In the genomic region with DNA sequence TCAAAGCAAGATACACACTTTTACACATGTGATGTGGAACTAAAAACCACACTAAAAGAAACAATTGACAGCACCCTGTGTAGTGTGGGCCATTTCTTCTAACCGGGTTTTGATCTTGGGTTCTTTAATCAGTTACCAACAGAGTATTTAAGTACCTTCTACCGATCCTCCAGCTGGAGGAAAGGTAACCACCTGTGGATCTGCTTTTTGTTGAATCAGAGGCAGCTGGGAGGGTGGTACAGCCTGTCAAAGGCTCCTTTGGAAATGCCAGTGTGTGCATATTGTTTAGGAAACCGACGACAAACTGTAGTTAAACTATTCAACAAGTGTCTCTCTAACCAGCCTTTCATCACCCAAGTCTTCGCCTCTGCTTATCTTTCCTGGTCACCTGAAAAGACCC, we compare ENCODE assay signal across 18 mouse cellular contexts. TPM values are rescaled to one million over a fixed set of nuclear protein-coding genes. Genes with fewer than 3 reads are reported as not detected.
DNase-seq lines count a peak whose midpoint lies in the region; ATAC-seq and TF ChIP-seq lines count a peak whose summit lies in the region.
"Had no signal": no experiment of that assay in that cellular context is flagged by ENCODE, and none has a peak within 500 bp of the region (broad histone marks: within the 10 kb centered on the region; RNA-seq: fewer than 3 reads in every experiment).

No protein-coding gene starts in this region.

- no peak for TF ChIP-seq CTCF in thymus, adult 2 months (IDR thresholded peaks at IDR 0.05; ENCODE audit: borderline replicate concordance, control insufficient read depth, extremely low read depth, insufficient read depth, low read length, poor library complexity)

- WGBS in liver, embryonic 16.5 days (ENCODE audit: insufficient replicate concordance), result 49% methylated on average over 5 of the region's 5 CpGs
- 40% methylated on average over 5 of the region's 5 CpGs for WGBS in liver, embryonic 12.5 days (ENCODE audit: insufficient replicate concordance)
- 42% methylated on average over 5 of the region's 5 CpGs for WGBS in thymus, adult 2 months

- H3K27me3 ChIP-seq in liver, embryonic 16.5 days (ENCODE audit: control insufficient read depth, insufficient read depth, low read depth, low read length), result peaks cover 18% of the 10 kb centered on the region
- peaks cover 46% of the 10 kb centered on the region for H3K27me3 ChIP-seq in liver, embryonic 12.5 days (replicated peaks)
- peaks cover 14% of the 10 kb centered on the region; the same call in 1 of the 2 replicates for H3K27me3 ChIP-seq in thymus, adult 2 months (ENCODE audit: control insufficient read depth, insufficient read depth, low read length)
- H3K27me3 ChIP-seq: neural tube, embryonic 15.5 days had no signal

- ATAC-seq in liver, embryonic 16.5 days (ENCODE audit: low read depth), result no peak
- ATAC-seq in liver, embryonic 12.5 days, result no peak
- ATAC-seq in erythroid progenitor cell, adult 5-6 weeks (replicated peaks; ENCODE audit: low FRiP score, poor library complexity, severe bottlenecking), result no peak
- ATAC-seq: forebrain, embryonic 14.5 days; hindbrain, embryonic 16.5 days had no signal

- H3K27ac ChIP-seq in liver, embryonic 16.5 days (ENCODE audit: low read length), result no peak overlapping the region
- H3K27ac ChIP-seq in liver, embryonic 12.5 days, result no peak overlapping the region
- no peak overlapping the region for H3K27ac ChIP-seq in thymus, adult 2 months (ENCODE audit: control insufficient read depth, insufficient read depth, low read length)

- peak; percentile 82 for DNase-seq in heart, adult 11 months
- DNase-seq in heart, adult 18-20 months, result no peak
- DNase-seq in thymus, postnatal 0 days (ENCODE audit: low spot score), result peak; percentile 9
- no peak for DNase-seq in thymus, adult 2 months
- no peak for DNase-seq in yolk sac, embryonic 10.5 days (ENCODE audit: low spot score)
- DNase-seq: adrenal gland, postnatal 36 days; cerebellum, adult 8-10 months; heart, postnatal 36 days; kidney, adult 2 months; layer of hippocampus, postnatal 36 days; lung, postnatal 10 days had no signal

- peaks cover 4% of the 10 kb centered on the region for H3K36me3 ChIP-seq in liver, embryonic 16.5 days (ENCODE audit: control insufficient read depth, insufficient read depth)
- H3K36me3 ChIP-seq in liver, embryonic 12.5 days, result no peaks in the 10 kb centered on the region
- H3K36me3 ChIP-seq in thymus, adult 2 months (ENCODE audit: control insufficient read depth, insufficient read depth, low read length), result no peaks in the 10 kb centered on the region
- H3K36me3 ChIP-seq: heart, embryonic 13.5 days; neural tube, embryonic 15.5 days had no signal

- H3K9ac ChIP-seq in liver, embryonic 16.5 days (ENCODE audit: low read depth, low read length), result no peak overlapping the region
- no peak overlapping the region for H3K9ac ChIP-seq in liver, embryonic 12.5 days
- H3K9ac ChIP-seq: neural tube, embryonic 15.5 days had no signal

- TF ChIP-seq POLR2A in thymus, adult 2 months (IDR thresholded peaks at IDR 0.05; ENCODE audit: control insufficient read depth, extremely low read depth, insufficient read depth, low read length, poor library complexity), result no peak

- H3K4me1 ChIP-seq in liver, embryonic 16.5 days (ENCODE audit: control insufficient read depth, low read depth, low read length), result no peaks in the 10 kb centered on the region; the same call in none of the 2 replicates
- peaks cover 13% of the 10 kb centered on the region; the same call in 1 of the 2 replicates for H3K4me1 ChIP-seq in liver, embryonic 12.5 days
- H3K4me1 ChIP-seq in thymus, adult 2 months (replicated peaks; ENCODE audit: control insufficient read depth, insufficient read depth, low read length), result 0 out of 2 replicates have a peak, but pooled peaks cover 4% of the 10 kb centered on the region

- peak overlapping the region; percentile 65; the same call in 1 of the 2 replicates for H3K4me2 ChIP-seq in liver, embryonic 16.5 days (ENCODE audit: low read depth, low read length)
- H3K4me2 ChIP-seq in liver, embryonic 12.5 days, result no peak overlapping the region

- no peak overlapping the region; the same call in 1 of the 2 replicates for H3K4me3 ChIP-seq in liver, embryonic 16.5 days (ENCODE audit: low read depth, low read length)
- H3K4me3 ChIP-seq in liver, embryonic 12.5 days, result no peak overlapping the region
- H3K4me3 ChIP-seq in thymus, adult 2 months (ENCODE audit: control insufficient read depth, insufficient read depth, low read length), result no peak overlapping the region

- H3K9me3 ChIP-seq in liver, embryonic 16.5 days (replicated peaks; ENCODE audit: control insufficient read depth, low read length), result no peaks in the 10 kb centered on the region
- no peaks in the 10 kb centered on the region for H3K9me3 ChIP-seq in liver, embryonic 12.5 days (replicated peaks)
- H3K9me3 ChIP-seq: neural tube, embryonic 15.5 days had no signal

RNA-seq across cellular contexts. Expression of a gene that starts 1.5 kb away (rescaled TPM):
- 1 to 10 TPM; 3.6 to 3.9 TPM for total RNA-seq in heart, adult 18-20 months (2021)
- 5.5 and 6.2 TPM in 2 replicates for polyA plus RNA-seq in liver, embryonic 16.5 days (2015; fragmentation: Nextera tagmentation; extraction: Ambion mirVana)
- polyA plus RNA-seq in liver, embryonic 12.5 days (2016; fragmentation: Nextera tagmentation; extraction: Ambion mirVana), result 9.2 and 9.7 TPM in 2 replicates
- polyA plus RNA-seq in thymus, postnatal 0 days (2015; fragmentation: Nextera tagmentation; extraction: Ambion mirVana), result 6.8 and 8.1 TPM in 2 replicates
- polyA plus RNA-seq in thymus, adult 2 months (2012; rRNA removed), result 1.3 and 1.6 TPM in 2 replicates
- total RNA-seq in erythroid progenitor cell, adult 5-6 weeks (2015; ENCODE audit: low replicate concordance), result 0.84 and 1.4 TPM in 2 replicates
- total RNA-seq in erythroid progenitor cell, adult 5-6 weeks (2017; ENCODE audit: low replicate concordance), result 1.3 and 2.5 TPM in 2 replicates

Comparison
In these comparisons a context has a peak if more than half of its experiments do, and no peak if none do; other contexts are left out.
1. DNase-seq: peak in heart, adult 11 months (single experiment) and thymus, postnatal 0 days (single experiment); none in heart, adult 18-20 months (0 of 2), thymus, adult 2 months (single experiment) and yolk sac, embryonic 10.5 days (single experiment).